Mouse (Mus musculus) natural killer cell, adult 2 months (primary cell): ENCODE data around the gene Jph2.
A peak's percentile ranks its signal among the peaks of the same experiment; 100 is the strongest.

Source experiments
- DNase-seq, 2 experiments: peaks; one replicate each; pipeline ENCODE4 v3.0.0; 2022; ENCODE audit warnings: low spot score in 2 of 2

The Jph2 gene

GRCm38 (mm10) chr2:163360858-163361623, 36.8 kb downstream of the Jph2 start:
- DNase-seq = no peak

- DNase-seq = no peak
These were observed 38.5 kb downstream of the Jph2 start for GRCm38 (mm10) chr2:163359253-163359652.

- DNase-seq = no peak
These were observed 39.1 kb downstream of the Jph2 start for GRCm38 (mm10) chr2:163358662-163359061.

- no peak for DNase-seq
These were observed 41.5 kb downstream of the Jph2 start for GRCm38 (mm10) chr2:163356113-163356840.

- DNase-seq = no peak
These were observed 42.1 kb downstream of the Jph2 start for GRCm38 (mm10) chr2:163355666-163356065.

GRCm38 (mm10) chr2:163353731-163354130, 44.1 kb downstream of the Jph2 start:
- no peak for DNase-seq

- no peak for DNase-seq
These were observed 47.4 kb downstream of the Jph2 start for GRCm38 (mm10) chr2:163350443-163350842.

GRCm38 (mm10) chr2:163349411-163349810, 48.4 kb downstream of the Jph2 start:
- no peak for DNase-seq

GRCm38 (mm10) chr2:163348677-163349076, 49.1 kb downstream of the Jph2 start:
- no peak for DNase-seq

- no peak for DNase-seq
These were observed 50.1 kb downstream of the Jph2 start for GRCm38 (mm10) chr2:163347517-163348184.

GRCm38 (mm10) chr2:163346497-163346896, 51.3 kb downstream of the Jph2 start:
- no peak for DNase-seq

GRCm38 (mm10) chr2:163344976-163345660, 52.7 kb downstream of the Jph2 start:
- DNase-seq = no peak

GRCm38 (mm10) chr2:163343671-163344070, 54.1 kb downstream of the Jph2 start:
- peak in 1 of 2 experiments; percentile 17 for DNase-seq

GRCm38 (mm10) chr2:163340263-163340662, 57.5 kb downstream of the Jph2 start:
- DNase-seq = no peak

- no peak for DNase-seq
These were observed 65.3 kb downstream of the Jph2 start for GRCm38 (mm10) chr2:163332368-163333055.

- DNase-seq = no peak
These were observed 66.4 kb downstream of the Jph2 start for GRCm38 (mm10) chr2:163331423-163331822.

GRCm38 (mm10) chr2:163330742-163331141, 67.1 kb downstream of the Jph2 start:
- DNase-seq = peak; percentile 23 to 36

GRCm38 (mm10) chr2:163323163-163323562, 74.6 kb downstream of the Jph2 start:
- DNase-seq = no peak

- no peak for DNase-seq
These were observed 79.0 kb downstream of the Jph2 start for GRCm38 (mm10) chr2:163318777-163319176.

GRCm38 (mm10) chr2:163317281-163317680, 80.5 kb downstream of the Jph2 start:
- no peak for DNase-seq

- DNase-seq = no peak
These were observed 87.6 kb downstream of the Jph2 start for GRCm38 (mm10) chr2:163310163-163310688.
